Mouse (Mus musculus) gastrocnemius, adult 2 months (tissue): Measurements from ENCODE around the gene Arf4. TPM values are rescaled to one million over a fixed set of nuclear protein-coding genes. Genes with fewer than 3 reads are reported as not detected.

ENCODE experiments used
- DNase-seq: peaks from one replicate; pipeline ENCODE4 v3.0.0; 2022
- H3K27ac ChIP-seq: fragments of 200-600 bp; 2 replicates; pipeline ENCODE4 v1.8.1; 2022; ENCODE audit warnings: mild to moderate bottlenecking
- H3K4me3 ChIP-seq: fragments of 200-600 bp; 2 replicates; pipeline ENCODE4 v1.8.1; 2022; ENCODE audit warnings: mild to moderate bottlenecking, moderate library complexity
- CTCF ChIP-seq: fragments of 200-600 bp; IDR thresholded peaks from 2 replicates; pipeline ENCODE4 v1.8.1; 2022; ENCODE audit warnings: antibody characterized with exemption, mild to moderate bottlenecking, moderate library complexity
- intact Hi-C: fragments of 180-260 bp; cut with DNase I; formaldehyde crosslinking; loops from one replicate; pipeline ENCODE4 v1.15.1; 2025
- total RNA-seq, 2 experiments: library from RNA; stranded (reverse); gene quantifications; 2 replicates each; pipeline ENCODE4 v1.2.3; 2021

The Arf4 gene
- total RNA-seq, 2 experiments from 2014 or later, result 27.0 to 36.3 TPM

GRCm38 (mm10) chr14:26638708-26639084, 822 bp downstream of the Arf4 start:
- TF ChIP-seq CTCF, result no peak
- DNase-seq, result peak; percentile 73
- intact Hi-C loops, result loop anchor here (2.0 to 5.0 kb wide), 2 partner anchors 56 to 150 kb away; no protein-coding TSS in a partner anchor
- peak overlapping the region; percentile 98 for H3K27ac ChIP-seq
- peak overlapping the region; percentile 94 for H3K4me3 ChIP-seq

GRCm38 (mm10) chr14:26639251-26639650, 1.4 kb downstream of the Arf4 start:
- TF ChIP-seq CTCF, result no peak
- intact Hi-C loops, result loop anchor here (2.0 to 5.0 kb wide), 2 partner anchors 57 to 150 kb away; no protein-coding TSS in a partner anchor
- no peak for DNase-seq
- Histone ChIP-seq H3K4me3 (peak overlapping the region; percentile 94), H3K27ac (peak overlapping the region; percentile 98)

- Histone ChIP-seq H3K27ac (peak overlapping the region; percentile 98), H3K4me3 (peak overlapping the region; percentile 94)
- intact Hi-C loops, result loop anchor here (2.0 to 5.0 kb wide), 2 partner anchors 58 to 151 kb away; no protein-coding TSS in a partner anchor
- peak; percentile 35; the same call in 1 of the 2 replicates for TF ChIP-seq CTCF
- no peak for DNase-seq
Measured at GRCm38 (mm10) chr14:26639961-26640360, 2.1 kb downstream of the Arf4 start.

- H3K27ac ChIP-seq, result no peak overlapping the region
- intact Hi-C loops, result no loop called here
Measured at GRCm38 (mm10) chr14:26643006-26643624, 5.2 kb downstream of the Arf4 start.

GRCm38 (mm10) chr14:26645989-26646650, 8.2 kb downstream of the Arf4 start:
- no peak overlapping the region for H3K4me3 ChIP-seq
- intact Hi-C loops, result no loop called here
- DNase-seq, result no peak
- H3K27ac ChIP-seq, result no peak overlapping the region
- TF ChIP-seq CTCF, result no peak

More at GRCm38 (mm10) chr14:26643006-26643624, 5.2 kb downstream of the Arf4 start:
- no peak for DNase-seq
- no peak for TF ChIP-seq CTCF
- H3K4me3 ChIP-seq, result no peak overlapping the region

- no peak overlapping the region for H3K4me3 ChIP-seq
- intact Hi-C loops, result no loop called here
- no peak overlapping the region for H3K27ac ChIP-seq
- DNase-seq, result no peak
- no peak for TF ChIP-seq CTCF
Measured at GRCm38 (mm10) chr14:26647811-26648210, 9.9 kb downstream of the Arf4 start.

- H3K27ac ChIP-seq, result no peak overlapping the region
- peak; percentile 56 for TF ChIP-seq CTCF
- H3K4me3 ChIP-seq, result no peak overlapping the region
- intact Hi-C loops, result no loop called here
- no peak for DNase-seq
Measured at GRCm38 (mm10) chr14:26651901-26652300, 14.0 kb downstream of the Arf4 start.

- no peak for DNase-seq
Measured at GRCm38 (mm10) chr14:26658178-26658577, 20.3 kb downstream of the Arf4 start.

GRCm38 (mm10) chr14:26660233-26660632, 22.4 kb downstream of the Arf4 start:
- TF ChIP-seq CTCF, result no peak
- Histone ChIP-seq H3K4me3 (no peak overlapping the region), H3K27ac (no peak overlapping the region)
- DNase-seq, result no peak
- intact Hi-C loops, result loop anchor here (10.0 kb wide), 1 partner anchor 305 kb away; no protein-coding TSS in a partner anchor

More at GRCm38 (mm10) chr14:26658178-26658577, 20.3 kb downstream of the Arf4 start:
- Histone ChIP-seq H3K27ac (no peak overlapping the region), H3K4me3 (no peak overlapping the region)
- intact Hi-C loops, result no loop called here
- TF ChIP-seq CTCF, result no peak

GRCm38 (mm10) chr14:26662016-26662415, 24.1 kb downstream of the Arf4 start:
- Histone ChIP-seq H3K27ac (no peak overlapping the region), H3K4me3 (no peak overlapping the region)
- intact Hi-C loops, result loop anchor here (10.0 kb wide), 1 partner anchor 303 kb away; no protein-coding TSS in a partner anchor
- DNase-seq, result no peak
- no peak for TF ChIP-seq CTCF

GRCm38 (mm10) chr14:26662488-26662887, 24.6 kb downstream of the Arf4 start:
- Histone ChIP-seq H3K27ac (no peak overlapping the region), H3K4me3 (no peak overlapping the region)
- no peak for TF ChIP-seq CTCF
- intact Hi-C loops, result loop anchor here (10.0 kb wide), 1 partner anchor 302 kb away; no protein-coding TSS in a partner anchor
- no peak for DNase-seq

- Histone ChIP-seq H3K4me3 (no peak overlapping the region), H3K27ac (no peak overlapping the region)
- no peak for TF ChIP-seq CTCF
- no peak for DNase-seq
- intact Hi-C loops, result loop anchor here (10.0 kb wide), 1 partner anchor 301 kb away; no protein-coding TSS in a partner anchor
Measured at GRCm38 (mm10) chr14:26663851-26664250, 26.0 kb downstream of the Arf4 start.

GRCm38 (mm10) chr14:26667991-26668370, 30.1 kb downstream of the Arf4 start:
- H3K4me3 ChIP-seq, result peak overlapping the region; percentile 94
- intact Hi-C loops, result loop anchor here (10.0 kb wide), 1 partner anchor 297 kb away; no protein-coding TSS in a partner anchor
- H3K27ac ChIP-seq, result peak overlapping the region; percentile 95
- no peak for DNase-seq
- TF ChIP-seq CTCF, result no peak
